Mouse (Mus musculus) cortical plate, adult 2 months (tissue): ENCODE results near the gene Cadm4.

Experiments used
- CTCF ChIP-seq: fragments of 200-500 bp; IDR thresholded peaks from 2 replicates; pipeline ENCODE4 v1.5.1; 2011; ENCODE audit warnings: mild to moderate bottlenecking, control low read depth, low read length; ENCODE audit not compliant: insufficient read depth; ENCODE audit errors: extremely low read depth
- POLR2A ChIP-seq: fragments of 200-500 bp; IDR thresholded peaks from 2 replicates; pipeline ENCODE4 v1.6.1; 2011; ENCODE audit warnings: mild to moderate bottlenecking, low read length, control low read depth; ENCODE audit not compliant: insufficient read depth; ENCODE audit errors: extremely low read depth

- peak; percentile 21; the same call in 1 of the 2 replicates for TF ChIP-seq CTCF
- no peak for TF ChIP-seq POLR2A
These were observed 19.1 kb downstream of the Cadm4 start for GRCm38 (mm10) chr7:24500929-24501328.
